Mouse (Mus musculus) thymus, postnatal 0 days (tissue): ENCODE results near the gene Lrrn4cl. TPM values are rescaled to one million over a fixed set of nuclear protein-coding genes. Genes with fewer than 3 reads are reported as not detected.
A peak's percentile ranks its signal among the peaks of the same experiment; 100 is the strongest.
"Not testable (repeated sequence)": the region's sequence is repeated elsewhere in the genome, so short reads cannot be mapped to it uniquely, and the experiment has no call there.

Source experiments
- DNase-seq: peaks from one replicate; pipeline ENCODE4 v3.0.0-alpha.2; 2015; ENCODE audit warnings: low spot score
- polyA plus RNA-seq: library from polyadenylated mRNA; unstranded; fragments of >200 nt; fragmentation: Nextera tagmentation; extraction: Ambion mirVana; gene quantifications from 2 replicates; pipeline ENCODE4 v1.2.1, GENCODE M21; 2015

Gene Lrrn4cl
- polyA plus RNA-seq, 1 experiment from 2014 or later = 0.78 TPM

DNA sequence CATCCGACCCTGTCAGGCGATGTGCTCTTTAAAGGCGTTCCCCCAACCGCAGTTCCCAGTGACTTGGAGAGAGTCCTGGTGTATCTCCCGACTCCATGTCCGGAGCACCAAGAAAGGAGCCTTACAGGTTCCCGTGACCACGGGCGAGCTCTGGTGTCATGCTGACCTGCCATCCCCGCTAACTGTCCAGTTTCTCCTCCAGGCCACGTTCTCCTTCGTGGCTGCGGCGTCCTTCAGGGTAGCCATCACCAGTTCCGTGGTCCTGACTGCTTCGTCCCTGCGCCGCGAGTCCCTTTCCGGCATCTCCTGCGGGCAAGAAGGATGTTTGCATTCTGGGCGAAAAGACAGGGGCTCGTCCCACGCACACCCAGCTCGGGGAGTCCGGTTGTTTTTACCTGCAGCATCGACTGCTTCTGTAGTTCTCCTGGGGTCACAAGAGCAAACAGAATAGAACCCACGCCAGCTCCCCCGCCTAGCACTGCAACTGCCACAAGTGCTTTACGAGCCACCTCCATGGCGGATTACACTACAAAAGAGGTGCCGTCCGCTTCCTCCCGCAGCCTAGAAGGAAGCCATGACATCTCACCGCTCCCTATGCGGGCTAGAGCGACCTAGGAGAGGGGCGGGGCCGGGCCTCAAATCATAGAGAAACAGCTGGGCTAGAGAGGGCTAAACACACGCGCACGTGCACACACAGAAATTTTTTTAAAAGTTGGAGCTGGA, 29.9 kb downstream of the Lrrn4cl start, which contains the start of gene Uqcc3:
Gene Uqcc3, minus strand, starts transcription at position 613 of the 723 bp plus-strand sequence.
- DNase-seq = peak; percentile 92

DNA sequence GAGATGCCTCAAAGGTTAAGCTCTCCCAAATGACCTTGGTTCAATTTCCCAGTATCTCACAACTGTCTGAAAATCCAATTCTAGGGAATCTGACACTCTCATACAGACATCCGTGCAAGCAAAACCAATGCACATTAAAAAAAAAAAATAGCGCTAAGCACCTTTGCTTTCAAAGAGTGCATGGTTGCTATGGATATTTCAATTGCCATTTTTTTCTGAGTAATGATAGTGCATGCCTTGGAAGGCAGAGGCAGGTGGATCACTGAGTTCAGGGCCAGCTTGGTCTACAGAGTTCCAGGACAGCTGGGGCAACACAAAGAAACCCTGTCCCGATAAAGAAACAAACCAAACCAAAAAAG, 30.4 kb downstream of the Lrrn4cl start:
- DNase-seq = no peak

DNA sequence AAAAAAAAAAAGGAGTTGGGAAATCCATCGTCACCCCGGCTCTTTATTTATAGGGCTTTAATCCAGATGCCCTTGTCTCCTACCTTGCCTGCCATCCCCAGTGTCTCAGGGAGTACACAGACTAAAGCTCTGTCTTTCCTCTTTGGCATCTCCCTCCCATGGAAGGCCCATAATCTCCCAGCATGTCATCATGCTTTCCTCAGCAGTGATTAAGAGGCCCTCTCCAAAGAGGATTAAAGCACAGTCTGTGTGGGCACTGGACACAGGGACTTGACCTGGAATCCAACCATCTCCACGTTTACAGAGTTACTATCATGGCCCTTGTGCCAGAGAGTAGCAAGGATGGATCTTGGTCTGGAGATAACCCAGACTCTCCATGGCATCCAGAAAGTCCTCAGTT, 33.0 kb downstream of the Lrrn4cl start, which contains the start of the genes Lbhd1 and Gm49403:
Gene Lbhd1, plus strand, starts transcription at position 117 of the 400 bp plus-strand sequence.
Gene Gm49403, plus strand, starts transcription at position 315 of the 400 bp plus-strand sequence.
- DNase-seq = no peak

DNA sequence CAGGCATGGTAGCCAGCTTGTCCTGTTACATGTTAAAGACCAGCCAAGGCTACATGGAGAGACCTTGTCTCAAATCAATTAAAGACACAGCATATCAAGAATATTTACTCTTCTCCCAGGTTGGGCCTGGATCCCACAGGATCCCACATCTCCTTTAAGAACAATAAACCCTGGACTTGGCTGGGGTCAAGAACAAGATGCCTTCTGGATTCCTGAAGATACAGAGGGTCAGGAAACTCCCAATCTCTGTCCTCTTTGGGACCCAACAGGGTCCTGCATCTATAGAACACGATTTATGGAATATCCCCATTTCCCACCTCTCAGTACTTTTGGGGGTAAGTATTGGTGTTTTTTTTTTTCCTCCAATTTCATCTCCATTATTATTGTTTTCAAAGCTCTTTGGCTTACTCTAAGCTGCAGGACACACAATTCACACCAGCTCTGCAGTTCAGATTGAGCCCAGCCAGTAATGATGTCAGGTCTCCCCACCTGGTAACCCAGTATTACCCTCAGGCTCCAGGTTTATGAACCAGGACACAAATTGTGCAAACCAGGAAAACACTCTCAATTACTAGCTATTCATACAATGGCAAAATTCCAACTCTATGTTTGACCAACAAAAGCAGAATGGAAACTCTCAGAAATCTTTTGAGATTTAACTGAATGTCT, 36.5 kb downstream of the Lrrn4cl start:
- no peak for DNase-seq

DNA sequence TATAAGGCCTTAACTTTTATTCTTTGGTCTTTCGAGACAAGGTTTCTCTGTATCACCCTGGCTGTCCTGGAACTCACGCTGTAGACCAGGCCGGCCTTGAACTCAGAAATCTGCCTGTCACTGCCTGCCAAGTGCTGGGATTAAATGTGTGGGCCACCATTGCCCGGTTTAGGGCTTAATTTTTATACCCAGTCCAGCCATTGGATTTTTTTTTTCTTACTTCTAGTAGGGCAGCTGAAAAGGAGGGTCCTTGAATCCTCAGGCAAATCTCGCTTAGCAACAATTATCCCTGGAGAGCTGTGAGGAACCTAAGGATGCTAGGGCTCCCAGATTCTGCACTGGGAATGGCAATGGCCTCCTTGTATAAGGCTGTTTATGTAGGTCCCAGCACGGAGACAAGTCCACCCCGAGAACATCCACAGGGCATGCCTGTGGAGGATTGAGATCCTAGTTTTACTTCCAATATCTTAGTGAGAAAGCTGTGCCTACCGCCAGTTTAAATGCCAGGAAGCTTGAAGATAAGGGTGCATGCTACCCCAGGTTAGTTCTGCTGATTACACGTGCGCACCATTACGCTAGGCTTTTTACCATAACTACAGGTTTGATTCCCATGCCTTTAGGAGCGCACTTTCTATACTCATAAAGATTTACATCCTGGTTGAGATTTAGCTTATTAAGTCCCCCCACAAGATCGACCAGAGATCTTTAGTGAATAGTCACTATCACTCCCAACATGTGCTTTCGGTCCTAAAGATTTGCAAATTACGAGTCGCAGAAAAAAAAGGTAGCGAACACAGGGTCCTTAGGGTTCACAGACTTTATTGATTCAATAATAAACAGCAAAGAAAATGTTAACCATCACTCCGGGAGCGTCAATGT, 37.3 kb downstream of the Lrrn4cl start:
- DNase-seq = no peak

DNA sequence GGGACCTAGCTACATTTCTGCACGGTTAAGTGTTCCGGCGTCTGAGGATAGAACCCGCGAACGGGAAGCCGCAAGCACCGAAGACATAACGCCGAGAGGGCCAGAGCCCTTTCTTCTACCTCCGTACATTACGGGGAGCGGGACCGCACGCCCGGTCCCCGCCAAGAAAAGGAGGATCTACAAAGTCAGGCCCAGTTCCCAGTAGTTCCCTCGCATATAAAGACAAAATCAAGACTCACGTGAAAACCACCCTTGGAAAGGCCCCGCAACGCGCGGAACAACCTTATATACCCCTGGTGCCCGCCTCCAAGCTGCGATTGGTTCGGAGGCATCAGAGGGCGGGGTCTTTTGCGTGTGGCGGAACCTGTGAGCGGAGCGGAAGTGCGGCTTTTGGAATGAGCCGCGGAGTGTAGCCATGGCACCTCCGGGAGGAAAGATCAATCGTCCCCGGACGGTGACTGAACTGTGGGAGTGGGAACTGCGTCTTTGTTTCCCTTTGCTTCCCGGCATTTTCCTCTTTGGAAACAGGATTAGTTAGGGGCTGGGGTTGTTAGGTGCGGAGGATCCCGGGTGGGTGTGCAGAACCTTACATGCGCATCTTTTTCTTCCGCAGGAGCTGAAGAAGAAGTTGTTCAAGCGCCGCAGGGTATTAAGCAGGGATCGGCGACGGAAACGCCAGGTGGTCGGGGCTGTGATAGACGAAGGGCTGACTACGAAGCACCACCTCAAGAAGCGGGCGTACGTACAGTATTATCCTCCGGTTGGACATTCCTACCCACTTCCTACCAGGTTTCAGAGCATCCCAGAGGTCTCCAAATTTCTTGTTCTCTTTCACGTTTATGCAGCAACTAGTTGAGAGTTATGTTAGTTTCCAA, 38.2 kb downstream of the Lrrn4cl start, which contains the start of the genes 1810009A15Rik and Gm49416:
Gene 1810009A15Rik, plus strand, starts transcription at position 343 of the 875 bp plus-strand sequence.
Gene Gm49416, plus strand, starts transcription at position 416 of the 875 bp plus-strand sequence.
- peak; percentile 97 for DNase-seq

DNA sequence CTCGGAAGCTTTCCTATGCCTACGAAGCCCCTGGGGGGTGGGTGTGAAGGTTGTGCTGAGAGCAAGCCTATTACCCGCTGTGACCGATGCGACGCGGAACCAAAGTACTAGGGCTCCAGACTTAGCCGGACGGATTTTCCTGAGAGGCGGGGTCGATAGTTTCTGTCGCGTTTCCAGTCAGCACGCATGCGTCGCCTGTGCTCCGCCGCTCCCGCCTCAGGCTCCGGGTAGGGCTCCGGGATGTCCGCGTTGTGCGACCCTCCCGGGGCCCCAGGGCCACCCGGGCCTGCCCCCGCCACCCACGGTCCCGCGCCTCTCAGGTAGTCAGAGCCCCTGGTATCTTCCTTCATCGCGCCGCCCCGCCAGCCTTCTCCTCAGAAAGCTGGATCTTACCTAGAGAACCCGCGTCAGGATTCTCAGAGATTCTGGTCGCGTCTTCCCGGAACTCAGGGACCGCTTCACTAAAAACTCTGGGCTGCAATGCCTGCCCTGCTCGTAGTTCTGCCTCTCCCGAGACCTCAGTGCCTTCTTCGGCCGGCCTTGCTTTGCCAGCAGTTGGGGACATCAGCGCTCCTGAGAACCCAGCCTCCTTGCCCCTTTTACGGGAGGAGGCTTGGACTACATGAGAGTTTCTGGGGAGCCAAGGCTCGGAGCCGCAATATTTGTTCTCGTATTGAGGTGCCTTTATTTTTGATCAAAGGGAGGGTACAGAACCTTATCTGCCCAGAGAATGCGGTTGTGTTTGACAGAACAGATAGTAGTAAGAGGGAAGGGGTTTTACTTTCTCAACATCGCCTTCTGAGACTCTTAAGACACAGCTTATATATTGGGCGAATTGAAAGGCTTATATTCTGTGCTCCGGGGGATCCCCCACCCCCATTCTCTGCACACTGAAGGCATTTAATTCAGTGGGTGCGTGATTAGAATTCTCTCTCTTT, 42.5 kb downstream of the Lrrn4cl start, which contains the start of gene Ints5:
Gene Ints5, plus strand, starts transcription at position 177 of the 938 bp plus-strand sequence.
- peak; percentile 85 for DNase-seq

DNA sequence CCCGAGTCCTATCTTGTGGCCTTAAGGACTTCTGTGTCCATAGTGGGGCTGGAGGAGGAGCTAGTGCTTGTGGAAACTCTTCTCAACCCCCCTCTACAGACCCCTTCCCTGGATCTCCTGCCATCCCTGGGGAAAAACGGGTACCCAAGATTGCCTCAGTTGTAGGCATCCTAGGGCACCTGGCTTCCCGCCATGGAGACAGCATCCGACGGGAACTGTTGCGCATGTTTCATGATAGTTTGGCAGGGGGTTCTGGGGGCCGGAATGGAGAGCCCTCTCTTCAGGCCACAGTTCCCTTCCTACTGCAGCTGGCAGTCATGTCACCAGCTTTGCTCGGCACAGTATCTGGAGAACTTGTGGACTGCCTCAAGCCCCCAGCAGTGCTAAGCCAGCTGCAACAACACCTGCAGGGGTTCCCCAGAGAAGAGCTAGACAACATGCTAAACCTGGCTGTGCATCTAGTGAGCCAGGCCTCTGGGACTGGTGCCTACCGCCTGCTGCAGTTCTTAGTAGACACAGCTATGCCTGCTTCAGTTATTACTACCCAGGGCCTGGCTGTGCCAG, 44.9 kb downstream of the Lrrn4cl start:
- DNase-seq = no peak

DNA sequence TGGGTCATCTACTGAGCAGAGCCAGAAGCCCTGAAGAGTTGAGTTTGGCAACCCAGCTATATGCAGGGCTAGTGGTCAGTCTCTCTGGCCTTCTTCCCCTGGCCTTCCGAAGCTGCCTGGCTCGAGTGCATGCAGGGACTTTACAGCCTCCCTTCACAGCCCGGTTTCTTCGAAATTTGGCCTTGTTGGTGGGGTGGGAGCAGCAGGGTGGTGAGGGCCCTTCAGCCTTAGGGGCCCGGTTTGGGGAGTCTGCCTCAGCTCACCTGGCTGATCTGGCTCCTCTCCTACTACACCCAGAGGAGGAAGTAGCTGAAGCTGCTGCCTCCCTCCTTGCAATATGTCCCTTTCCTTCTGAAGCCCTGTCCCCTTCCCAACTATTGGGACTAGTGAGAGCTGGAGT, 45.7 kb downstream of the Lrrn4cl start:
- not testable (repeated sequence) for DNase-seq

DNA sequence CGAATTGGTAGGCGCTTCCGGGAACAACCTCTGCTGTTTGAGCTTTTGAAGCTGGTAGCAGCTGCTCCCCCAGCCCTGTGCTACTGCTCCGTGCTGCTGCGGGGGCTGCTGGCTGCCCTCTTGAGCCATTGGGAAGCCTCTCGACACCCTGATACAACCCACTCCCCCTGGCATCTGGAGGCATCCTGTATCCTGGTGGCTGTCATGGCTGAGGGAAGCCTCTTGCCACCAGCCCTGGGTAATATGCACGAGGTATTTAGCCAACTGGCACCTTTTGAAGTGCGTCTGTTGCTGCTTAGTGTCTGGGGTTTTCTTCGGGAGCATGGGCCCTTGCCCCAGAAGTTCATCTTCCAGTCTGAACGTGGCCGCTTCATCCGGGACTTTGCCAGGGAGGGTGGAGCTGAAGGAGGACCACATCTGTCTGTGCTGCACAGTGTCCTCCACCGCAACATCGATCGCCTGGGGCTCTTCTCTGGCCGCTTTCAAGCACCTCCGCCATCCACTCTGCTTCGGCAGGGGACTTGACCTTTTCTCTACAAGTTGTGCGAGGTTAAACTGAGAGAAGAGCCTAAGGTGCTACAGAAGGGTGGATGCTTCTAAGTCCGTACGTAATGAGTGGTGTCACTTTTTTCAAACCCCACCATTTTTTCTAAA, 46.8 kb downstream of the Lrrn4cl start:
- peak; percentile 9 for DNase-seq

DNA sequence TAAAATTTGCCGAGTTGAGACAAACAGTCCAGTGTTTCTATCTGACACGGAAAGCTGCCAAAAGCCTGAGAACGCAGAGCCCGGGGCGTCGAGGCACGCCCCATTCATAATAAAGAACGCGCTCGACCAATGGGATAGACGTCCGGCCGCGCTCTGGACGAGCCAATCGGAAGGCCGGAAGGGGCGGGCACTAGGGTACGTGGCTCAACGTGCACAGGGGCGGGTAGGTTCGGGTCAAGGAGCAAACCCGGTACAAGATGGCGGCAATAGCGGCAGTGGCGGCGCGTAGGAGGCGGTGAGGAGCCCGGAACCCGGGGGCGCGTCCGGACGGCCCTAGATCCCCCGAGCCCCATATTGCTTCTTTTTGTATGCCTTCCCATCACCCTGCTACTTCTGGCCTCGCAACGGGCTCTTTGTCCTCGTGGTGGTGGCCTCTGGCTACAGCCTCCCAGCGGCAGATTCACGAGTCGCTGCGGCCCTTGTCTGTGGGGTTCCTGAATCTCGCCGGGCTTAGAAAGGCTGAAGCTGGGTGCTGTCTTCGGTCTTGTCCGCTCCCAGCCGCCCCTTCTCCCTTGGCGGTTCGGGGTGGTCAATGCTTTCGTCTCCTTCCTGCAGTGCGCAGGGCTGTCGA, 47.4 kb downstream of the Lrrn4cl start, which contains the start of gene Ganab:
Gene Ganab, plus strand, starts transcription at position 207 of the 631 bp plus-strand sequence.
- DNase-seq = peak; percentile 96

DNA sequence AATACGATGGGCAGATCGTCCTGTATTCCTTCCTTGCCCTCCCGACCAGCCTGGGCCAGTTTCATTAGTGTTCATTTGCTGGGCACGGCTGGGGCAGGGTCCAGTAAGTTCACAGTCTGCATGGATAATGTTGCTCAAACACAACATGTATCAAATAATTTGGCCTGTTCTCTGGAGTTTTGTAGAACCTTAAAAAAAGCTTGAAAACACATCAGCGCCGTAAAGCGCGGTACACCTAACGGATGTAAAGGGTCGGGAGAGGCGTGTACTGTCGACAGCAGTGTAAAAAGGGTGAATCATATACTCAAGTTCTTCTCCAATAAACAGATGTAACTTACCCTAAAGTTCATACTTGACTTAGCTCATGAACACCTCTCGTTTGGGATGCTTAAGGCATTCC, 48.0 kb downstream of the Lrrn4cl start:
- DNase-seq = peak; percentile 27

DNA sequence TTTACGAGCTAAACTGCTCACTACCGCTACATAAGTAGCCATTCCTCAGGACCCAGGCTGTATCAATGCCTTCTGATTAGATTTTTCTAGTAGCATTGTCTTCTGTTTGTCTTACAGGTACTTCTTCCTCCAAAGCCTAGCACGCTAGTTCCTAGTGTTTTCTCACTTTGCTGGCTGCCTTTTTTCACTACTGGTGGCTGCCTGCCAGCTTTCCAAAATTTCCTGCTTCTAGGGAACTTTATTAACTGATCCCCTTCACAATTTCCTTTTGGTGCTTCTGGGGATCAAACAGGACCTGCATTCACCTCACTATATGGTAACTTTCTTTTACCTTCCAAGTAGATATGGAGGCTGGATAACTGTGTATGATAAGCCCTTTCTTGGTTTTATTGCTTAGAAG, 48.5 kb downstream of the Lrrn4cl start:
- no peak for DNase-seq

DNA sequence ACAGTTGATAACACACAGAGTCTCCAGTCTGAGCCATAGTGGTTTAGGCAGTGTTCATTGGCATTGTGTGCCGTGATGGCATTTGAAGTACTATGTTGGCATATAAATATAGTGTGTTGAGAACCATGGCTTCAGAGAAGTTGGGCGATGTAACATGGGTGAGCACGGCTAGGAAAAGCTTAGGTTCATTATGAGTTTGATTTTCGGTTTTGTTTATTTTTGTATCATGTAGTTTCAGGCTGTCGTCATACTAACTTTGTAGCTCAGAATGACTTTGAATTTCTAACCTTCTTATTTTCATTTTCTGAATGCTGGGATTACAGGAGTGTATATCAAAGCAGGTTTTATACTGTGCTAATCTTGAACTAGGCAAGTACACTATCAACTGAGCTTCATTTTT, 52.8 kb downstream of the Lrrn4cl start:
- no peak for DNase-seq
